Mouse (Mus musculus) fibroblast of lung, adult 2 months (primary cell): ENCODE data around the gene Panx1.

Experiments
- DNase-seq: peaks from one replicate; pipeline ENCODE4 v3.0.0-alpha.2; 2011; ENCODE audit warnings: low read depth

The Panx1 gene

GRCm38 (mm10) chr9:15023049-15023448 lies 22.2 kb downstream of the Panx1 start:
- DNase-seq = no peak

DNA sequence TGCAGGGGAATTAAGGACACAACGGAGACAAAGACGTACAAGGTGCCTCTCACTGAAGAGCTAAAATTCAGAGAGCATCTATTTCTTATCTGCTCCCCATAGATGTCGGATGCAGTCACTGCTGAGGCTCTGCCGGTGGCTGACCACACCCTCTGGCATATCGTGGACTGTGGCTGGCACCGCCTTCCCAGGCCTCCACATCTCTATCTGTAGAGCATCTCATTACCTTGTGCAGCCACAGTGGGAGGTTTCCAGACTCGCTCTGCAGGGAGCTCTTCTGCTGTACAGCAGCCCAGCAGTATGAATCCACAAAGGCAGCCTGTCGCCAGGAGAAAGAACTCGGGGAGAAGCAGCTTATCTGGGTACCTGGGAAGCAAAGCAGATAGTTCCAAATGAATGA lies 24.1 kb downstream of the Panx1 start:
- no peak for DNase-seq

GRCm38 (mm10) chr9:15020561-15021080 lies 24.7 kb downstream of the Panx1 start:
- no peak for DNase-seq

GRCm38 (mm10) chr9:15018756-15019131 lies 26.5 kb downstream of the Panx1 start:
- no peak for DNase-seq

- DNase-seq = no peak
Measured at GRCm38 (mm10) chr9:15017791-15018755, 27.2 kb downstream of the Panx1 start.

DNA sequence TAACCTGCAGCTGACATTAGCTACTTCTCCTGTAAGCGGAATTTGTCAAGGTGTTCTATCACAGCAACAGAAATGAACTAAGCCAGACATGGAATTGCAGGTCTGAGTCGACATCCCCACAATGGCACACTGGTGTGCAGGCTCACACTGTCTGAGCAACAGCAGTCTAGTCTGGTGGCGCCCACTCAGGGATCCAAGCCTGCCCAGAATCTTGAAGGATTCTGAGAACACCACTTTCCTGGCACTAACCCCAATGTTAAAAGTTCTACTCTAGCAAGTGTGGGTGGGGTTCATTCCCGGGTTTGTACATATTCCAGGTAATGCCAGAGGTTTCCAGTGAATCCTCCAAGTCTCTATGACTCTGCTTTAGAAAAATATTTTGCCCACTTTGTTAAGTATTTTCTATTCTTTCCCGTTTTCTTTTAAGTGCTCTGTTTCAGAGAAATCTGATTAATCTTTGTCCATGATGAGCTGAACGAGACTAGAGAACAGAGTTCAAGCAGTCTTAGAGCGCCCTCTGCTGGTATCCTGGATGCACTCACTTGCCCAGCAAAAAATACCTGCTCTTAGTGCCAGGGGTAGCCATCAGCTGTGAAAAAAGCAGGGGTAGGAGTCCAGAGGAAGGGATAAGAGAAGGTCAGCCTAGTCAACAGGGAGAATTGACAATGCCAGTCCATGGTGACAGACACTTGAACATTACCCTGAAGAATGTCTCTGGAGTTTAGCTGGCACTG lies 29.9 kb downstream of the Panx1 start:
- DNase-seq = peak; percentile 39

DNA sequence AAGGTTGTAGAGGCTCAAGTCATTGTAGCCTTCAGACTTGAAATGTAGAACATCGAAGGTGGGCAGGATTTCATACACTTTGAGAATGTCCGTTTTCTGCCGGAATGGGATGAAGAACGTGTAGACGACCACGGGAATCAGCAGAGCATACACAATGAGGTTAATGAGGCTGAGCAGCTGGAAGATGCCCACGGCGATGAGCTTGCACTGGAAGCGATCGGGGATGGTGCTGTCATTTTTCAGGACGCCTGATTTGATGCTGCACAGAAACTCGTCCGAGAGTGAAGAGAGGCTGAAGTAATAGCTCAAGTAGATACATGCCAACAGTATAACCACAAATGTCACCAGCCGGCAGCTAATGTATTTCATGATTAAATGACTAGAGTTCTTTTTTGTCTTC lies 37.7 kb downstream of the Panx1 start:
- DNase-seq = no peak

DNA sequence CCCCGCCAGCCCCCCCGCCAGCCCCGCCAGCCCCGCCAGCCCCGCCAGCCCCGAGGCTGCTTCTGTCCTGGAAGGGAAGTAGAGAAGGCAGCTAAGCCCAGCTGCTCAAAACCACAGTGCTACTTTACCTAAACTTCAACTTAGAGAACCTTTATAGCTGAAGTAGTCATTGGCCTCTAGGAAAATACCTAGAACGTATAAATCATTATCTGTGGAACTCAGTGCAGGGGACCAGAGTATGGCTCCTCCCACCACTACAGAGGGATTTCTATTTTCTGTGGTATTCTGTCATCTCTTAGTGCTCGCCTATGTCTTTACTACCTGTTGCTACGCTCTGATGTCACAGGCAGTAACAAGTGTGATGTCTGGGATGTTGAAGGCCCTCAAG lies 41.0 kb downstream of the Panx1 start:
- DNase-seq = no peak

DNA sequence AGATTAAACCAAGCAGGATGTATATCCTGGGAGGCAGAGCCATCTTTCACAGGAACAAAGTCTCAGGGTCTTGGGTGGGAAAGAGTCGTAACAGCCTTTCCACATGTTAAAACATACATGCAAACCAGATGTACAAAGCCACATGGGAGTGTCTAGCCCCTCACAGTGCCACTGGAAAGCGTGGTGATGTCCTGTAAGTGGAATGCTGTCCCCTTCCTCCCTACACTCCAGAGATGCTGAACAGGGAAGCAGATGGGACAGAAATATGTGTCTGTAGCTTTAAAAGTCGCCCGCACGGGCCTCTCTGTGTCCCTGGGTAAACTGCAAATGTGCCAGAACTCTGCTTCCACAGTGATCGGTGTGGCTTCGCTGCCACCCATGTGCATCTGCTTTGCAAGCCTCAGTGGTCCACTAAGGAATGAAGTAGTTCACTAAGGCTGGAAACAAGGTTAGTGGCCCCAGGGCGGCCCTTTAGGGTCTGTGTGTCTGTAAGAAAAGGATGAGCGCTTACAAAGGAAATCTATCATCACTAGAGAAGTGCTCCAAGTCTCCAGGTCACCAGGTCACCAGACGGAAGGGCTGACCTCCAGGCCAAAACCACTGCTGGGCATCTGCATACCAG lies 41.5 kb downstream of the Panx1 start:
- DNase-seq = no peak

DNA sequence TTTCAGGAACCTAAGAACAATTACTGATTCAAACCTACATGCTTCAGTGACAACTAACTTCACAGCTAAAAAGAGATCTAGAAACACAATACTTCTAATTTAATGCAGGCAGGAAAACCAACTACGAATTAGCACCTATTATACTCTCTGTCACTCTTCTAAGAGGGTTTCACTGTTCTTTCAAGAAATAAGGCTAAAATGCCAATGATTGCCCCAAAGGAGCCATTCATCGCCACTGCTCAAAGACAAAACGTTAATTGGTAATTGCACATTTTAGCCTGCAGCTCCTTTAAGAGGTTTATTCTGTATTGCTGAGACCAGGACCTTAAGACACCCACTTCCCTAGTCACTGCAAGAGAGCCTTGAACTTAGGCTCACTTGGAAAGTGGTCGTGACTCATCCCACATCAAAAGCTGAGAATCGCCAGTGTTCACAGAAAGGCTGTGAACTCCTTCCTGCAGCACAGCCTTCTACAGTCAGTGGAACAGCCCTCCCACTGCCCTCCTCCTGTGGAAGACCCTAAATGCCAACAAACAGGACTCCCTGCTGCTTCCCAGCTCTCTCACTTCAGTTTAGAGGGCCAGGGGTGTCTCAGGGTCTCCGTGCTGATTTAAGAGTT lies 42.2 kb downstream of the Panx1 start:
- no peak for DNase-seq

- DNase-seq = no peak
Measured at GRCm38 (mm10) chr9:14998790-14999189, 46.5 kb downstream of the Panx1 start.

DNA sequence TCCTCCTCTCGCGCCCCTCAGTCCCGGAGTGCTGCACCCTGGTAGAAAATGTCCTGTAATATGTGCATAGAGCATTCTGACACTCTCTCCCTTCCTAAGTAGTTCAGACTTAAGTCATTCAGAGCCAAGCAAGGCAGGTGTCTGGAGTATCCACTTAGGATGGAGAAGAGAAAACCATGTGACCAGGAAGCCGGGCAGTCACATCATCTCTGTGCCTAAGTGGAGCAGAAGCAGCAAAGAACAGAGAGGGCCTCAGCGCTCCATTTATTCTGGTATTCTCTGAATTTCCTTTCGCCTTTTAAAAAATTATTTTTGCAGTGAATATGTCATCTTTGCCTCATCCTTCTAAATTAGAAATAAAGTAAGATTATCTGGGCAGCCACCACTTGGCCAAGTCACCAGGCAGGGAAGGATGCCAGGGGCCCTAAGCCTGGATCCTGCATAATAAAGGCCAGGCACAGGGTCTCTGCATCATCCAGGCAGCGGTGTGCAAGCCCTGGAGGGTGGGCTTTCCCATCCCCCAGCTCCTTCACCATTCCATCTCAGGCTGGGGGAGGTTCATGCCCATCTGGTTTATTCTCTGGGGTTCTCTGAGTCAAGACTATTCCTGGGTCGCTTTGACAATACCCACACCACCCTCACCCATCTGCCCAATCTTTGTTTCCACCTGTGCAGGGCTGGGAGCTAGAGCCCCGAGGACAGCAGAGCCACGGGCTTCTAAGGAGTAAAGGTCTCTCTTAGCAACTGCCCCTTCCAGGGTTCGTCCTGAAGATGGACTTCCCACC lies 47.8 kb downstream of the Panx1 start:
- DNase-seq = no peak

DNA sequence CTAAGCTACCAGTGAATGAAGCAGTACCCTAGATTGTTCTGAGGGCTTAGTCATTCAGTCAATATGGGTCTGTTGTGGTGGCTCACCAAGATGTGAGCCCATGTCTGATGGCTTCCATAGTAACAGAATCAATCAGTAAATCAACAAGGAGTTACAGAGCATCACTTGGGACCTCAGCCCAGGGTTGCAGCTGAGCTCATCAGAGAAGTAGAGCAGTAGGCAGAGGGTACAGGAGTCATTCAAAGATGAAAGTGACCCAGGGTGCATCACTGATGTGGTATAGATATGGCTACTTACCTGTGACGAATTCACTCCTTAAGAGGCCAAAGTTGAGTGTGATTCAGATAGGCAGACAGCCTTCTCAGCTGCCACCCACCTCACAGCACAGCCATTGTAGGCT lies 49.8 kb downstream of the Panx1 start:
- no peak for DNase-seq

- DNase-seq = no peak
Measured at GRCm38 (mm10) chr9:14988606-14989293, 56.5 kb downstream of the Panx1 start.

DNA sequence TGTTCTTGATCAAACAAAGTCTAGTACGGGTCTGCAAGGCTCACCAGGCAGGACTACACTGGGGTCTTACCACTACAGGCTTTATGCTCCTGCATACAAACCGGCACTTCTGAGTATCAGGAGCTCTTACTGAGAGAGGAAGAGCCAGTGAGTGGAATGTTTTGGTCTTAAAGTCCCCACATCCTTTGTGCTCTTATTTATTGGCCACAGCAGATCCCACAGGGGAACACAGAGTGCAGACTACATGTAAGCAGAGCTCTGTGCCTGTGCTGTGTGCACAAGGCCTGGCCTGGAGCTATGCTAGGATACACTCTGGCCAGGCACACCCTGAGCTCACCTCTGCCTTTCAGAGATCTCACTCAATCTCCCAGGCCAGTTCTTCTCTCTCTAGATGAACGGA lies 62.1 kb downstream of the Panx1 start:
- DNase-seq = no peak

DNA sequence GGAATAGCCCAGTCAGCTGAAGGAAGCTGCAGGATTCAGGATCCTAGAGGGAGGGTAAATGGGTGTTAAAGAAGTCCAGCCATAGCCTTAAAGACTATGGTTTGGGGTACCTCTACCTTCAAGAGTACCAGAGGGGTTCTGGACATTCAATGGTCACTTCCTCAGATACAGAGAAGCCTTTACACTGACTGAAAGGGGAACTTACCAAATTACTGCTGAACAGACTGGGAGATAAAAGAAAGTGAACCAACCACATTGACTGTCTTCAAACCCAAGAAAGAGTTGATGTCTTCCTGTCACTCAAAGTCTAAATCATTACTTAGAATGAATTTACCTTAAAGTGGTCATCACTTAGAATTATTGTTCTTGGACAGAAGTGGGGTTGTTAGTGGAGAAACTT lies 62.6 kb downstream of the Panx1 start:
- DNase-seq = no peak

DNA sequence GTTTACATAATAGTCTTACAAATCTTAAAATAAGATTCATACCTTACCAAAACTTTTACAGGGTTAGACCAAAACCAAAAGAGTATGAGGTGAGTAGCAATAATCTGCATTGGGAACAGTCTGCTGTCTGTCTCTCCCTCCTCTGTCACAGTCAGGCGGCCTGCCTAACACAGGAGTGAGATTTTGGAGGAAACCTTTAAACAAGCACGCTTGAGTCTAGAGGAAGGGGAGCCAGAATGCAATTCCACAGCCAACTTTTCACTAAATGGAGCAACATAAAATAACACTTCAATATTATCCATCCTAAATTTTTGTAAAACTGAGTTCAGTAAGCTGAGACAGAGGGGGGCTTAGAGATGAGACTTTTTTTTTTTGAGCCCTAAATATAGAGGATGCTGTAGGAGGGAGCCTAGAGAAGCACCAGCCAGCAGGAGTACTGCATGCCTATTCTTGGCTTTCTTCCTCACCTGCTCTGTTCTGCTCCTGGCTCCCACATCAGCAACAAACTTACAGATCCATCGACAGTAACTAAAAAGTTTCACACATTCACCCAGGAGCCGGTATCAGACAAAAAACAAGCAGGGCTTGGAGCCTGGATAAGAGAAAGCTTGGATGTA lies 63.6 kb downstream of the Panx1 start:
- no peak for DNase-seq

DNA sequence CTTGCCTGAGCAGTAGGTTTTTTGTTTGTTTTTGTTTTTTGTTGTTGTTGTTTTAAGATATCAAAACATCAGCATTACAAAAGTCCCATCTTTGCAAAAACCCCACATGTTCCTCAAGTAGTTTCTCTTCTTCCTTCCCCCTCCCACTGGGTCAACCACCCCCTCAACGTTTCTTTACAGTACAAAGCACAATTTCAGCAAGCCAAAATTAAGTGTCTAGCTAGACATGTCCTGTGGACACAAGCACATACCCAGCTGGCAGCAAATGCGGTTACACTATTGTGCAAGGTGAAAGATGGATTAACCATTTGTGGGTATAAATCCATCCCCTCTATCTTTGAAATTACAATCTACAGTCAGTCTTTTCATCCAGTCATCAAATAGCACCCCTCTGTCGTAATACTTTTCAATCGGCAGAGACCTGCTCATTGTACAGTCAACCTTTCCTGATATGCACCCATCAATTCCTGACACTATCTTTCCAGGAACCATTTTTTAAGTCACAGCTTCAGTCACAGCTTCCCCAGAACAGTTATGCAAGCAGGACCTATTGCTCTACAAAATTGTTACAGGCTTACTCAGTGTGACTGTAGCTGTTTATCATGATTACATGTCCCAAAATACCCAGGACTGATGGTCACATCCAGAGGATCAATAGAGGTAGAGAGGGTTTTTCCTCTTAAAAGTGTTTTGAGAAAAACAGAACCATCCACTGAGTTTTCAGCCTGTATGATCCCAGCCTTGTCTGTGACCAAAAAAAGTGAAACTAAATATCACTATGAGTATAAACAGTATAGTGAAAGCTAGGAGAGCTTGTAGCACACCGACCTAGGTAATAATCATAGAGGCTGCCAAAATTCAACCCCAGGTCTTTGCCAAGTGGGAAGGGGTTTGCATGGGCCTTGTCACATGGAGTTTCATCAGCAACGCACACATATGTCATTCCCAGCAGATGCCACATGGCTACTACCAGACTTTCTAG lies 70.7 kb downstream of the Panx1 start:
- DNase-seq = no peak

GRCm38 (mm10) chr9:14973762-14974161 lies 71.5 kb downstream of the Panx1 start:
- DNase-seq = no peak
